Mouse (Mus musculus) neural tube, embryonic 12.5 days (tissue): ENCODE data around the gene Fam131a. TPM values are rescaled to one million over a fixed set of nuclear protein-coding genes. Genes with fewer than 3 reads are reported as not detected.

Experiments used
- ATAC-seq: fragments of 200-750 bp; cut with Nextera tagmentation; 2 replicates; pipeline ENCODE4 v1.8.0; 2017; ENCODE audit warnings: low read depth, mild to moderate bottlenecking, moderate TSS enrichment, moderate library complexity; ENCODE audit not compliant: low FRiP score
- H3K27ac ChIP-seq: fragments of 300-500 bp; sonication (generic); 2 replicates; pipeline ENCODE4 v1.5.1; 2016
- H3K27me3 ChIP-seq: fragments of 300-500 bp; sonication (generic); replicated peaks from 2 replicates; pipeline ENCODE4 v1.6.1; 2016; ENCODE audit warnings: mild to moderate bottlenecking
- H3K36me3 ChIP-seq: fragments of 300-500 bp; sonication (generic); 2 replicates; pipeline ENCODE4 v1.6.1; 2016; ENCODE audit warnings: mild to moderate bottlenecking
- H3K4me1 ChIP-seq: fragments of 300-500 bp; sonication (generic); 2 replicates; pipeline ENCODE4 v1.6.1; 2016
- H3K4me2 ChIP-seq: fragments of 300-500 bp; sonication (generic); replicated peaks from 2 replicates; pipeline ENCODE4 v1.6.1; 2016; ENCODE audit warnings: mild to moderate bottlenecking
- H3K4me3 ChIP-seq: fragments of 300-500 bp; sonication (generic); 2 replicates; pipeline ENCODE4 v1.5.1; 2016
- H3K9ac ChIP-seq: fragments of 300-500 bp; sonication (generic); 2 replicates; pipeline ENCODE4 v1.6.1; 2016; ENCODE audit warnings: mild to moderate bottlenecking
- H3K9me3 ChIP-seq: fragments of 300-500 bp; sonication (generic); 2 replicates; pipeline ENCODE4 v1.6.1; 2016; ENCODE audit warnings: mild to moderate bottlenecking
- WGBS: fragments of 180-500 bp; shearing (Covaris S2); methylation state at CpG from one replicate; pipeline ENCODE4 v1.1.7; 2016; 5-methylcytosine and 5-hydroxymethylcytosine counted together
- polyA plus RNA-seq: library from polyadenylated mRNA; unstranded; fragments of >200 nt; fragmentation: Nextera tagmentation; extraction: Ambion mirVana; gene quantifications from 2 replicates; pipeline ENCODE4 v1.2.1, GENCODE M21; 2016

Gene Fam131a
- polyA plus RNA-seq, 1 experiment from 2014 or later, result 20.8 TPM

GRCm38 (mm10) chr16:20712190-20712589 lies 19.1 kb downstream of the Fam131a start:
- H3K4me3 ChIP-seq, result no peak overlapping the region
- no peaks in the 10 kb centered on the region for H3K9me3 ChIP-seq
- 82% methylated on average over 9 of the region's 9 CpGs for WGBS
- no peaks in the 10 kb centered on the region for H3K27me3 ChIP-seq
- H3K9ac ChIP-seq, result no peak overlapping the region
- H3K4me2 ChIP-seq, result no peak overlapping the region
- ATAC-seq, result no peak
- peaks cover 23% of the 10 kb centered on the region for H3K4me1 ChIP-seq
- peaks cover 48% of the 10 kb centered on the region for H3K36me3 ChIP-seq
- no peak overlapping the region for H3K27ac ChIP-seq

GRCm38 (mm10) chr16:20712889-20713288 lies 19.8 kb downstream of the Fam131a start:
- no peak for ATAC-seq
- H3K4me1 ChIP-seq, result peaks cover 23% of the 10 kb centered on the region
- H3K9ac ChIP-seq, result 0 out of 2 replicates have a peak overlapping the region, but pooled peaks have one; percentile 76

GRCm38 (mm10) chr16:20714307-20715080 lies 21.5 kb downstream of the Fam131a start:
- H3K9ac ChIP-seq, result peak overlapping the region; percentile 76
- no peaks in the 10 kb centered on the region for H3K9me3 ChIP-seq
- WGBS, result 23% methylated on average over 11 of the region's 11 CpGs
- peak overlapping the region; percentile 86 for H3K4me2 ChIP-seq
- ATAC-seq, result no peak
- peak overlapping the region; percentile 58 for H3K4me3 ChIP-seq
- H3K4me1 ChIP-seq, result peaks cover 32% of the 10 kb centered on the region
- H3K27ac ChIP-seq, result no peak overlapping the region
- H3K27me3 ChIP-seq, result no peaks in the 10 kb centered on the region
- peaks cover 36% of the 10 kb centered on the region for H3K36me3 ChIP-seq

More at GRCm38 (mm10) chr16:20712889-20713288, 19.8 kb downstream of the Fam131a start:
- Histone ChIP-seq H3K9me3 (no peaks in the 10 kb centered on the region), H3K27me3 (no peaks in the 10 kb centered on the region), H3K4me2 (peak overlapping the region; percentile 86; the same call in 1 of the 2 replicates), H3K36me3 (peaks cover 41% of the 10 kb centered on the region), H3K4me3 (no peak overlapping the region), H3K27ac (no peak overlapping the region)
- WGBS, result 92% methylated on average over 7 of the region's 7 CpGs

GRCm38 (mm10) chr16:20715161-20715560 lies 22.1 kb downstream of the Fam131a start:
- no peak overlapping the region for H3K27ac ChIP-seq
- ATAC-seq, result no peak
- peak overlapping the region; percentile 58 for H3K4me3 ChIP-seq
- peak overlapping the region; percentile 76 for H3K9ac ChIP-seq
- no peaks in the 10 kb centered on the region for H3K27me3 ChIP-seq
- peak overlapping the region; percentile 86 for H3K4me2 ChIP-seq
- peaks cover 40% of the 10 kb centered on the region for H3K36me3 ChIP-seq
- 55% methylated on average over 2 of the region's 2 CpGs for WGBS
- peaks cover 32% of the 10 kb centered on the region for H3K4me1 ChIP-seq
- no peaks in the 10 kb centered on the region for H3K9me3 ChIP-seq

- peak overlapping the region; percentile 76 for H3K9ac ChIP-seq
- peak overlapping the region; percentile 58 for H3K4me3 ChIP-seq
- peak overlapping the region; percentile 74; the same call in 1 of the 2 replicates for H3K27ac ChIP-seq
- ATAC-seq, result no peak; the same call in 1 of the 2 replicates
- no peaks in the 10 kb centered on the region for H3K9me3 ChIP-seq
- H3K4me1 ChIP-seq, result peaks cover 32% of the 10 kb centered on the region
- WGBS, result 1% methylated on average over 12 of the region's 12 CpGs
- H3K4me2 ChIP-seq, result peak overlapping the region; percentile 86
- no peaks in the 10 kb centered on the region for H3K27me3 ChIP-seq
- peaks cover 40% of the 10 kb centered on the region for H3K36me3 ChIP-seq
Measured at GRCm38 (mm10) chr16:20715566-20715965, 22.5 kb downstream of the Fam131a start.

- Histone ChIP-seq H3K27me3 (no peaks in the 10 kb centered on the region), H3K27ac (peak overlapping the region; percentile 74), H3K9me3 (no peaks in the 10 kb centered on the region), H3K4me3 (peak overlapping the region; percentile 58), H3K4me1 (peaks cover 32% of the 10 kb centered on the region), H3K36me3 (peaks cover 40% of the 10 kb centered on the region), H3K9ac (peak overlapping the region; percentile 76), H3K4me2 (peak overlapping the region; percentile 86)
- whole genome bisulfite sequencing, result under 1% methylated on average over 66 of the region's 68 CpGs
- peak; percentile 81 for ATAC-seq
Measured at GRCm38 (mm10) chr16:20715976-20716840, 23.2 kb downstream of the Fam131a start.

- H3K4me1 ChIP-seq, result peaks cover 32% of the 10 kb centered on the region
- H3K4me3 ChIP-seq, result peak overlapping the region; percentile 58
- H3K36me3 ChIP-seq, result peaks cover 40% of the 10 kb centered on the region
- H3K27ac ChIP-seq, result peak overlapping the region; percentile 74
- H3K9ac ChIP-seq, result peak overlapping the region; percentile 76
- WGBS, result under 1% methylated on average over 8 of the region's 8 CpGs
- H3K9me3 ChIP-seq, result no peaks in the 10 kb centered on the region
- ATAC-seq, result no peak; the same call in none of the 2 replicates
- peak overlapping the region; percentile 86 for H3K4me2 ChIP-seq
- no peaks in the 10 kb centered on the region for H3K27me3 ChIP-seq
Measured at GRCm38 (mm10) chr16:20716841-20717180, 23.8 kb downstream of the Fam131a start.

- WGBS, result under 1% methylated on average over 62 of the region's 62 CpGs
- peak within 1 kb of the TSS; percentile 74 for H3K27ac ChIP-seq
- H3K4me2 ChIP-seq, result peak within 1 kb of the TSS; percentile 86
- ATAC-seq, result peak; percentile 67
- H3K9me3 ChIP-seq, result no peaks in the 10 kb centered on the region
- peaks cover 40% of the 10 kb centered on the region for H3K36me3 ChIP-seq
- peak within 1 kb of the TSS; percentile 58 for H3K4me3 ChIP-seq
- peak within 1 kb of the TSS; percentile 76 for H3K9ac ChIP-seq
- no peaks in the 10 kb centered on the region for H3K27me3 ChIP-seq
- H3K4me1 ChIP-seq, result peaks cover 32% of the 10 kb centered on the region
Measured at GRCm38 (mm10) chr16:20717181-20717977, 24.3 kb downstream of the Fam131a start, which contains the start of the genes Polr2h and Clcn2. Polr2h (plus strand) TSS chr16:20717665. Clcn2 (minus strand) TSS chr16:20717746.

GRCm38 (mm10) chr16:20717978-20718670 lies 25.1 kb downstream of the Fam131a start:
- peak overlapping the region; percentile 86 for H3K4me2 ChIP-seq
- no peaks in the 10 kb centered on the region for H3K9me3 ChIP-seq
- peaks cover 32% of the 10 kb centered on the region for H3K4me1 ChIP-seq
- 3% methylated on average over 18 of the region's 18 CpGs for WGBS
- peak overlapping the region; percentile 58 for H3K4me3 ChIP-seq
- no peaks in the 10 kb centered on the region for H3K27me3 ChIP-seq
- peak; percentile 11 for ATAC-seq
- no peak overlapping the region for H3K27ac ChIP-seq
- H3K9ac ChIP-seq, result peak overlapping the region; percentile 76
- peaks cover 37% of the 10 kb centered on the region for H3K36me3 ChIP-seq

- Histone ChIP-seq H3K4me1 (peaks cover 10% of the 10 kb centered on the region), H3K9me3 (no peaks in the 10 kb centered on the region), H3K27ac (no peak overlapping the region), H3K27me3 (no peaks in the 10 kb centered on the region), H3K9ac (no peak overlapping the region), H3K4me3 (no peak overlapping the region), H3K36me3 (peaks cover 30% of the 10 kb centered on the region), H3K4me2 (no peak overlapping the region)
- WGBS, result 88% methylated on average over 10 of the region's 10 CpGs
- no peak for ATAC-seq
Measured at GRCm38 (mm10) chr16:20721808-20722207, 28.8 kb downstream of the Fam131a start.

- 85% methylated on average over 4 of the region's 4 CpGs for WGBS
- peaks cover 30% of the 10 kb centered on the region for H3K36me3 ChIP-seq
- no peak overlapping the region for H3K9ac ChIP-seq
- H3K9me3 ChIP-seq, result no peaks in the 10 kb centered on the region
- no peak for ATAC-seq
- no peak overlapping the region for H3K4me3 ChIP-seq
- no peaks in the 10 kb centered on the region for H3K27me3 ChIP-seq
- H3K4me1 ChIP-seq, result peaks cover 10% of the 10 kb centered on the region
- no peak overlapping the region for H3K4me2 ChIP-seq
- H3K27ac ChIP-seq, result no peak overlapping the region
Measured at GRCm38 (mm10) chr16:20722736-20723135, 29.7 kb downstream of the Fam131a start.
